Mouse (Mus musculus) adrenal gland, adult 8-10 months (tissue): ENCODE measurements around the gene Lmna. TPM values are rescaled to one million over a fixed set of nuclear protein-coding genes. Genes with fewer than 3 reads are reported as not detected.
A peak's percentile ranks its signal among the peaks of the same experiment; 100 is the strongest.

Experiments
- DNase-seq: peaks from one replicate; pipeline ENCODE4 v3.0.0; 2022
- total RNA-seq, 4 experiments: library from RNA; stranded (reverse); gene quantifications; 2 replicates each; pipeline ENCODE4 v1.2.4; 2022

The Lmna gene
- total RNA-seq, 4 experiments from 2014 or later: 88.2 to 134 (median 124) TPM

- DNase-seq: no peak
These were observed 28.8 kb upstream of the Lmna start for GRCm38 (mm10) chr3:88538271-88539145.

GRCm38 (mm10) chr3:88537146-88537545 lies 27.4 kb upstream of the Lmna start:
- DNase-seq: no peak

- DNase-seq: peak; percentile 82
These were observed 26.6 kb upstream of the Lmna start for GRCm38 (mm10) chr3:88536103-88536930.

DNA sequence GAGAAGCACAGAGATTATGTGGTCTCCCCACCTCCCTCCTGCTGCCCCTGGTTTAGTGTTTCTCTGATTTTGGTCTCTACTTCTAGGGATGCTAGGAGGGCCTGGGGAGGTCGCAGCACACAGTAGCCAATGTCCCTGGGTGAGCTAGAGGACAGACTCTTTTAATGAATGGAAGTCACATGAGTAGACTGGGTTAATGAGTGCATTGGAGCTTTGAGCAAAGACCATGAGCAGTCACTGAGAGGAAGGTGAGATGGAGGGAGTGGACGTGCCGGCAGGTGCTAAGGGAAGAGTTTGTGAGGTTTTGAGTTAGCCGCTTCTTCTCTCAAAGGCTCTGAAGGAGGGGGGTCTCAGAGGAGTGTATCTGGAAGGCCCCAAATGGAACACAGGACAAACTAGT lies 25.8 kb upstream of the Lmna start:
- no peak for DNase-seq

DNA sequence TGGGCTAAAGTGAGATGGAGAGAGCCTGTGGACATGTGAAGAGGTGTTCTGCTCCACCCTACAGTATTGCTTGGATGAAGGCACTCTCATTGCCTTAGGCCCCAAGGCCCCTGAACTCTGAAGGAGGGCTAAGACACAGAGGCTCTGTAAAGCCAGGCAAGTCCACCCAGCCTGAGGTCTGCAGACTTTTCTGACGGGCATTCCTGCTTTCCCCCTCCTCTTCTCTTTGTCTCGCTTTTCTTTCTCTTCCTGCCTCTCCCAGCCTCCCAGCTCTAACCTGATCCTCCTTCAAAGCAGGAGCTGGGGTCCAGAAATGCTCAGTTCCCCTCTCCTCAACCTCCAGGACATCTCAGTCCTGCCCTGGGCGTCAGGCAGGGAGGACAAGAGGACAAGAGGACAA lies 25.2 kb upstream of the Lmna start:
- no peak for DNase-seq

DNA sequence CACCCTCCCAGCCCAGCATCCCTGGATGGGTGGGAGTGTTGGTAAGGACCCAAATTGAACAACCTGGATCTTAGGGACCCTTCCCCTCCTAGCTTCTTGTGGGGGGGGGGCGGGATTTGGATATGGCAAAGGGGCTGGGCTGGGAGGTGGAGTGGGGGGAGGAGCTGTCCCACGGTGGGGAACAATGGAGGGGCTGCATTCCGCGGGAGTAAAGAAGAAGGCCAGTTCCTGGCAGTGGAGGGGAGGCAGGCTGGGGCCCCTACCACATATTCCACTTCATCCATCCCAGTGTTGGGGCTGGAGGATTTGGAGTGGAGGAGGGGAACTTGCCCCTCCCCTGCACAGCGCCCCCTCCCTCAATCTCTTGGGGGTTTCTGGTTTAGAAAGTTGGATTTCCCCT lies 23.9 kb upstream of the Lmna start:
- no peak for DNase-seq

DNA sequence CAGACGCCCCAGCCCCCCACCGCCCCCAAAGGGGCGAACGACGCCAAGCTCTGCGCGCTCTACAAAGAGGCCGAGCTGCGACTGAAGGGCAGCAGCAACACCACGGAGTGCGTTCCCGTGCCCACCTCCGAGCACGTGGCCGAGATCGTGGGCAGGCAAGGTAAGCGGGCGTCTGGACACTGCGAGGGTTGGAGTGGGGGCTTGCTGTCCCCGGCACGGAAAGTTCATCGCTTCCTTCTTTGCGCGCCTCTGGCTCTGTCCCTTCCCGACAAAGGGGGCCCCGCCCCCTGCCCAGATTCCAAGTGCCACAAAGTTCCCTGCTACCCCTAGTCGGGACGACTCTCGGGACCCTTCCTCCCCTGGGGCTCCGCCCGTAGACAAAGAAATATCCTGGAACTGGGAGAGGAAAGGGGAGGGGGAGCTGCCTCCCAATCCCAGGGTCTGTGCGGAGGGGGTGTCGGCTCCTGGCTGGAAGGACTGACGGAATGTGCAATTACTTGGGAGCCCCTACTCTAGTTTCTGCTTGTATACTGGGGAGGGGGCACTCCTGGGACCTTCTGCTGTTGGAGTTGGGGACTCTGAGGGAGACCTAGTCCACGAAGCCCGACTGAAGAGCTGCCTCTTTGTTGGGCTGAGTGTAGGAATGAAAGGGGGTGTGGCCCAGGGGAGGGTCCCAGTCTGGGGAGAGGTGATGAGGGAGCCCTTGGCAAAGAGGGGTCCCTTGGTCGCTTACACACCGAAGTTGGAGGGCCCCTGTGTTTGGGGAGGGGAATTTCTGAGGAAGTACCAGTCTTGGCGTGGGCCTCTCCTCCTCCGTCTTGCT lies 23.1 kb upstream of the Lmna start:
- DNase-seq: no peak

GRCm38 (mm10) chr3:88532299-88532674 lies 22.5 kb upstream of the Lmna start, which contains the start of gene Mex3a:
Mex3a (plus strand) TSS chr3:88532395.
- DNase-seq: no peak

GRCm38 (mm10) chr3:88531348-88532298 lies 21.9 kb upstream of the Lmna start:
- DNase-seq: peak; percentile 80

- DNase-seq: no peak
These were observed 20.5 kb upstream of the Lmna start for GRCm38 (mm10) chr3:88530082-88530864.

DNA sequence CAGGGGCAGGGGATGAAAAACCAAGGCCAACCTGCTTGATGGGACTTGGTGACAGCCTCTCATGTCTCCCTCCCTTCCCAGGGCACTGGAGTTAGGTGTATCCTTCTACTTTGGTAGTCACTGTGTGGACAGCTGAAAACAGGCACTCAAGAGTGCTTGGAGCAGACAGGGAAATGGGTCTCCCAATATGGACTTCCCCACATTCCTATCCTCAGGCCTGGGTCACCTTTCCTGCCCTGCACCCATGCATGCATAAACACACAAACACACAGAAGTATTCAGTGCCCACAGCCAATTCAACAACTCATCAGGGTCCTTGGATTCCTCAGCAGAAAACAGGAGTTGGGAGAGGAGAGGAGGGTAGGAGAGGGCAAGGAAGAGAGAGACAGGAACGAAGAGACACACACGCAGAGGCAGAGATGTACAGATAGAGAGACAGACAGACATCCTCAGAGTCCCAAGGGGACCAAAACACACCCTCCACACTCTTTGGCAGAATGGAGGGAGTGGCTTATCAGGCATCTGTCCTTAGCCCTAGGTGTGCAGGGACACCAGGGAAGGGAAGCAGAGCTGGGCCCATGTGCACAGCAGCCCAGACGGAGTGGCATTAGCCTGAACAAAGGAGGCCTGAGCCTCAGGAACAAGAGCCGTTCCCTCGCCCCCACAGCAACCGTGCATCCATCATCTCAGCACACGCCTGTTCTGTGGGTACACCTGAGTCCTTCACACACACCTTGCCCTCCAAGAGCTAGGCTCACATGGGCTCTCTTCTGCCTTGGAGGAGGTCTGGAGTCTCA lies 19.6 kb upstream of the Lmna start:
- DNase-seq: no peak

DNA sequence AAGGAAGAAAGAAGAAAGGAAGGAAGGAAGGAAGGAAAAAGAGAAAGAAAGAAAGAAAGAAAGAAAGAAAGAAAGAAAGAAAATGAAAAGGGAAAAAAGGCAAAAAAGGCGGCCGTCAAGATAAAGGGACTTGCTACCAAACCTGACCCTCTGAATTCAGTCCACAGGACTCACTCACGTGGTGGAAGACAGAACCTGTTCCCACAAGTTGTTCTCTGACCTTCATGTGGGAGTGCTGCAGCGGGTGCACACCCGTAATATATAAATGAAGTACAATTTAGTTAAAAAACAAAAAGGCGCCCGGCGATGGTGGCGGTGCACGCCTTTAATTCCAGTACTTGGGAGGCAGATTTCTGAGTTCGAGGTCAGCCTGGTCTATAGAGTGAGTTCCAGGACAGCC lies 18.9 kb upstream of the Lmna start:
- DNase-seq: no peak

GRCm38 (mm10) chr3:88527565-88527964 lies 17.8 kb upstream of the Lmna start:
- DNase-seq: no peak

DNA sequence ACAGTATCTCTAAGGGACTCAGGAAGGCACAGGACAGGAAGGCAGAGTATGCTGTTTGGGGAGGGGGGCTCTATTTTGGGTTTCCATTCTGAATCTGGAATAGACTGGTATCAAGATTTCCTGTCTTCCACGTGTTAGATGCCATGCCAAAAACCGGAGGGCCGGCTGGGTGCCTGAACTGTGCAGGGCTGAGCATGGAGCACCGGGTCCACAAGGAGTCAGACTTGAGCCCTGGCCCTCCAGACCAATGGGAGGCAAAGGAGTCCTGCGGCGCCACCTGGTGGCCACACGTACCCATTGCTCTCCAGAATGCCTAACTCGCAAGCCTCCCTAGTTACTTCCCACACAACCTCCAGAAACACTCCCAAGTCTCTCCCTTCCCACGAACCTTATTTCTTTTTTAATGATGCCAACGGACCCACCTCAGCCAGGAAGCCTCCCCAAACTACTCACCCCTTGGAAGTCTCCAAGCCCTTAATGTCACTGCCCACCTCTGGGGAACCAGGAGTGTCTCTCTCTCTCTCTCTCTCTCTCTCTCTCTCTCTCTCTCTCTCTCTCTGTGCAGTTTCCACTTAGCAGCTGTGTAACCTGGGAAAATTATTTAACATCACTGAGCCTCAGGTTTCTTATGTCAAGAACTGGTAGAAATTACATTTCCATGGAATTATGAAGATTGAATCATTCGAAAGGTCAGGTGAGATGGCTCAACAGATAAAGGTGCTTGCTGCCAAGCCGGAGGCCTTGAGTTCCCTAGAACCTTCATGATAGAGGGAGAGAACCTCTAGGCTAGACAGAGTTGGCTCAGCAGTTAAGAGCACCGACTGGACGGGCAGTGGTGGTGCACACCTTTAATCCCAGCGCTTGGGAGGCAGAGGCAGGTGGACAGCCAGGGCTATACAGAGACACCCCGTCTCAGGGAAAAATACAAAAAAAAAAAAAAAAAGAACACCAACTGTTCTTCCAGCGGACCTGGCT lies 16.7 kb upstream of the Lmna start:
- DNase-seq: peak; percentile 84

DNA sequence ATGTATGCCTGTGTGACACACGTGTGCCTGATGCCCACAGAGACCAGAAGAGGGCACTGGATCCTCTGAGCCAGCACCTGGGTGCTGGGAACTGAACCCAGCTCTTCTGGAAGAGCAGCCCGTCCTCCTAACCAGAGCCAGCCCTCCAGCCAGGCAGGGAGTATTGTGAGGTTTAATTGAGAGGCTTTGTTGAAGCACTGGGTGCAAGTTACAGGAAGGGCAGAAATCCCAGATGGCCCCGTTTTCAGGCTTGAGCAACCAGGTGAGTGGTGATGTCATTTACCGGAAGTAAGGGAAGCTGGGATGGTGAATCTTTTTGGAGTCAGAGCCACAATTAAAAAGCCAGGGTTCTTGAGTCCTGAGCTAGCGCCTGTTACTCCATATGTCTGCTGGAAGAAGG lies 15.3 kb upstream of the Lmna start:
- DNase-seq: no peak

DNA sequence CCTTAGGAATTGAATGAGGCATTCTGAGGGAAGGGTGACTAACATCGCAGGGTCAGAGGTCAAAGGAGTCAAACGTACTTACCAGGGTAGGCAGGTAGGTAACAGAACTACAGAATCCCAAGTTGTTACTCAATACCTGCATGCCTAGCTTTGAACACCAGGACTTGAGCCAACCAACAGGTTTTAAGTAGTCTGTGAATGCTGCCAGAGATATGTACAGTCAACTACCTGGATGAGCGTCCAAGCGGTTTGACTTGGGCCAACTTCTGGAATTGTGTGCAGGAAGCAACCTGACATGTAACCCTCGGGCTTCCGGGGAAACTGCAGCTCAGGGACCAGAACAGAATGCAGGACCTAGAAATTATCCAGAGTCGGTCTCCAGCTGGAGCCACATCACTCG lies 13.3 kb upstream of the Lmna start:
- DNase-seq: no peak

- no peak for DNase-seq
These were observed 12.1 kb upstream of the Lmna start for GRCm38 (mm10) chr3:88521803-88522331.

DNA sequence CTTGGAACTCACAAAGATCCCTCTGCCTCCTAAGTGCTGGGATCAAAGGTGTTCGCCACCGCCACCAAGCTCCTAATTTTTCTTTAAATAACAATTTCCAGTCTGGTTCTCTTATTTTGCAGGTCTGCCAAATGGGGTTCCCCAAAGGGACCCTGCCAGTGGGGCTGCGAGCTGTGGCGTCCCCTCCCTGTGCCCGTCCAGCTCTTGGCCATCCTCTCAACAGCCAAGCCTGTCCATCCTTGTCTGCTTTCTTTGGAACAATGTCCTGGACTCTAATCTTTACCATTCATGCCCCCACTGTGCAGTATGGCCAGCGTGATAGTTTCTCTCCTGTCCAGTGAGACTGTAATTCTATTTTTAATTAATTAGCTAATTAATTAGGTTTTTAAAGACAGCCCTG lies 11.4 kb upstream of the Lmna start:
- no peak for DNase-seq
